Mouse (Mus musculus) T-cell, adult 2 months (primary cell): Measurements from ENCODE around the gene Flad1.

Experiments used
- DNase-seq: peaks from one replicate; pipeline ENCODE4 v3.0.0; 2022; ENCODE audit warnings: low spot score

Flad1 gene

DNA sequence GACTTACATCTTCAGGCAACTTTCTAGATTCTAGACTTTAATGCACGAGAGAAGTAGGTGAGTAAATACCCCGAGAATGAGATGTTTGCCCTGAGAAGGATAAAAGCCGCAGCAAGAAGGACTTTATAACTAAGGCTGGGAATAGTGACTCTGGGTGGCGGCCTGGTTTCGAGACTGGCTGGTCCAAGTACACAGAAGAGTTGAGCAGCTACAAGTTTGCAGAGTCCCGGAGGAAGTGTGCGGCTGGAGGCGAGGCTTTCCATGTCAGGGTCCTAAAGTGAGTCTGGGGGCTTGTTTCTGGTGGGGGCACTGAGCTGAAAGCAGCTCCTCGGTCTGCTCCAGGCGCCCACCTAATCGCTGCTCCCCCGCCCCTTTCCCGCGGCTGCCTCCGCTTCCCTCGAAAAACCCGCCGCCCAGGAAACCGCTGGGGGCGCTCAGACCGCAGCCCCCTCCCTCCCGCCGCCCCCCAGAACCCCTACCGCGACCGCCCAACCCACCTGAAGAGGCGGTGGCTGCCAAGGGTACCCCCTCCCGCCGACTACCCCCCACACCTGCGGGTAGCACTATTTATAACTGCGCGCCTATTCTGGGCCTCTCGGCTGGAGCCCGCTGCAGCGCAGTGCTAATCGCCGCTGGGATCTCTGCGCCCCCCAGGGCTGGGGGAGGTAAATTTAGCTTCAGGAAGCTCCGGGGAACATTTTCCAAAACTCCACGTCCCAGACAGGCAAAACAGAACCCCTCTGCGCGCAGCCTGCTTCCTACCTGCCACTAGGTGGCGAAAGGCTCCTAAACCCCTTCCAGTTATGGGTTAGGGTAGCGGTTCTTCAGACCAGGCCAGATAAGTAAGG is 15.6 kb downstream of the Flad1 start:
- peak; percentile 48 for DNase-seq

DNA sequence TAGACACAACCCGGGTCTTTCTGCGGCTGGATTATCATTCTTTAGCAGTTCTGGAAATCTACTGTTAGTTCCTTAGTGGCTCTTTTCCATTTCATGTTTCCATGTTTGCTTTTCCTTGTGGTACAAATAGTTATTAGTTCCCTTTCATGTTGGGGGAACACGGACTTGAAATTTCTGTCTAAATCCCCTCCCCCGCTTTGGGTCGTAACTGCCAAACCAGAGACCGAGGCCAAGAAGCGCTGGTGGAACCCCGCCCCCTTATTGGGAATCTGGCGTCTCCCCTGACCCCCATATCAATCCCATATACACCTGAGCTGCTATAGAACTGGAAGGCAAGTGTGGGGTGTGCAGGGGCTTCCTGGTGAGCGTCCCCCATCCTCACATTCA is 16.3 kb downstream of the Flad1 start:
- no peak for DNase-seq

DNA sequence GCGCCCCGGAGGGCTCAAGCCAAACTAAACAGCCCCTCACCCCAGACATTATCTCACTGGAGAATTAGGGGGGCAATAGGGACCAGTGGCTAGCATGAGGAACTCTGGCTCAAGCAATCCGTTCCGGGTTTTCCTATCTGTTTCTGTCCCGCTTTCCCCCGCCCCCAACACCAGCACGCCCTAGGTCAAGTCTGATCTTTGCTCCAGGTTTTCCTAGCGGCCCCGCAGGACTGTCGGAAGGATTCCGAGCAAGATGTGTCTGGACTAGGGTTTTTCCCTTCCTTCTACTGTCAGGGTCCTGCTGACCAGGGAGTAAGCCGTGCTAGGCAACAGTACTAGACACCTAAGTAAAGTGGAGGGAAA is 16.8 kb downstream of the Flad1 start:
- no peak for DNase-seq

DNA sequence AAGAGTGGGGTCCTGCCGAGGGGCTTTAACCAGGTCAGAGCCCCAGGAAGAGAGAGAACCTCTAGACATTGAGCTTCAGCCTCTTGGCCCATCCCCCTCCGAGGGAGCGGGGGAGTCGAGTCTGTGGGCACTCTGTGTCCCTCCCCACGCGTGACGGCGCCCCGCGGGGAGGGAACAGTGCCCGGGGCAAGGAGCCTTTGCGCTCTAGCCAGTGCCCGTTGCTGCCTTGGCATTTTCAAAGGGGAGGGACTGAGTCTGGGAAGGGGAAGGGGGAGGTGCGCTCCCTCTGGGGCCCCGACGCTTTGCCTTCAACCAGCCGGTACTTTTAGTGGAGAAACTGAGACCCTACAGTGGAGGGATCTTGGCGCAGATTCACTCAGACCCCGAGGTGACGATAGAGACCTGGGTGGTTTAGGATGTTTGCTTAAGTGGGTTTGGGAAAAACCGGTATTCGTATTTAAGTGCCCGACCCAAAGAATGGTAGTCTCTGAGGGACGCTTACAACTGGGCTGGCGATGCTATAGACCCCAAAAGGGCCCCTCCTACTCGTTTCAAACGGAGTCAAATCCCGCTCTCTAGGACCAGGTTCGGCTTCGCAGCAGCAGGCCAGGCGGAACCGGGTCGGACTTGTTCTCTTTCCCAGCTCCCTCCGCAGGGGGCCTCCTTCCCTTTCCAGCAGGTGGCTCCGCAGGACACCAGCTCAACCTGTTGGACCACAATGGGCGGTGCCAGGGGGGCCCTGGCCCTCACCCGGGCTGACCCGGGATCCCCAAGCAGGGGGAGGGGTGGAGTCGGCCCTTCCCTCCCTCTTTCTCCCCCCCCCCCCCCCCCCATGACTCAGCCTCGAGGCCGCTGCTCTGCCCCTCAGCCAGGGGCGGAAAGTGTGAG is 17.4 kb downstream of the Flad1 start, which contains the start of gene Zbtb7b:
TSS of gene Zbtb7b (minus strand) at position 771 of the 888 bp plus-strand sequence.
- DNase-seq = peak; percentile 45

DNA sequence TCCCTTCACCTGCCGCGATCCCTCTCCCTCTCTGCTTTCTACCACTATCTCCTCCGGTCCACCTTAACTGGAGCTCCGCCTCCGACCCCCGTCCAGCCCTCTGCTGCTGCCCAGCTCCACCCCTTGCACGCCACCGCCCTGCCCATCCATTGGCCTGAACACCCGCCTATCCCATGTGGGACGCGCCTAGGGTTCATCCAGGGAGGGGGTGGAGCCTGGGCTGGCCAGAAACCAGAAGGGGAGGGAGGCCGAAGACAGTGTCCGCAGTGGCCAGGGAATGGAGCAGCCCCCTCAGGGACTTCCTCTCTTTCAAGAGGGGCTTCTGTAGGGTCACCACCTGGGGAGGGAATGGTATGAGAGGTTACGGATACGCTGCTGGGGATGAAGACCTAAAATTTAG is 18.1 kb downstream of the Flad1 start:
- peak; percentile 86 for DNase-seq

DNA sequence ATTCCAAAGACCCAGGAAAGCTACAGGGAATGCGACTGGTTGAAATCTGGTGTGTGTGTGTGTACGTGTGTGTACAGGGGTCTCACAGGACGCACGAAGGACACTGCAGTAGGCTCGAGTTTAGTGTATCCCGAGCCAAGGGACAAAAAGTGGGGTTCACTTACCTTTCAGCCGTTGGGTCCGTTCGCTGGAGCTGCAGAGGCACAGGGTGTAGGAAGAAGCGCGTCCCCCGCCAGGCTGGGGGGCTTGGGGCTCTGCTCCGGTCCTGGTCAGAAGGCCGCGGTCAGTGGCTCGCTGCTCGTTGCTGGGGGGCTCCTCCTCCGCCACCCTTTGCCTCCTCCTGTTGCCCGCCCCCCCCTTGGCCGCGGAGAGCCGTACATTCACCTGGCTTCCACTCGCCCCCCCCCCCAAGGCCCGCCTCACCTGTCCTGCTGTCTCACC is 18.8 kb downstream of the Flad1 start:
- DNase-seq = no peak

DNA sequence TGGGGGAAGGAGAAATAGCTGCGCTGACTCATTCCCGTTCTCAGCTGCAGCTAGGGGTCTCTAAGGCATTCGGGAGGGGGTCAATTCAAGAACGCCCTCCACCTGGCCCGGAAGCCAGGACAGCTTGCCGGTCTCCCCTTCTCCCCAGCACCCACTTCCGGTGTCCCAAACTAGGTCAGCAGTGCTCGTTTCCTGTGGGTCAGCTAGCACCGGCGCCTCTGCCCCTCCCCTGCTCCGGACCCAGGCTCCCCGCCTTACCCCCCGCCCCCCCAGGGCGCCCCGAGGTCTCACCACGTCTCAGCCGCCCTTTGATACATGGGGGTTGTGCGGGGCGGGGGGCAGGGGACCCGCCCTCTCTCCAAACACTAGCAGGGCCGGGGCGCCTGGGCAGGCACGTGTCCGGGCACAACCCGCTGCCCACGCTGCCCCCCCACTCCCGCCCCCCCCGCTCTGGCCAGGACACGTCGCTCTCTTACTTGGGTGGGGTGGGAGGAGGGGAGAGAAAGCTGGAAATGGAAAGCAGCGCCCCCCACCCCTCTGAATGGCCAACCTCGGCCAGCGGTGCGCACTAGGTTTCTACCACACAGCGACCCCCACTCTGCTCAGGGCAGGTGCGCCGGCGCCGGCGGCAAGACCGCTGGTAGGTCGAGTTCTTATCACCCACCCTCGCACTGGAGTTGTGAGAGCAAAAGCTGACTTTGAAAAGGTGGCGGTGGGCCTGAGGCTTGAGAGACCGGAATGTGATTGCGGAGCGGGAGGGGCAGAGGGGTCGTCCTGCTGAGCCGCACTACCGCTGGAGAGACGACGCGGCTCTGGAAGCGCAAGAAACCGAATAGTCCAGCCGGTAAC is 19.8 kb downstream of the Flad1 start:
- no peak for DNase-seq

DNA sequence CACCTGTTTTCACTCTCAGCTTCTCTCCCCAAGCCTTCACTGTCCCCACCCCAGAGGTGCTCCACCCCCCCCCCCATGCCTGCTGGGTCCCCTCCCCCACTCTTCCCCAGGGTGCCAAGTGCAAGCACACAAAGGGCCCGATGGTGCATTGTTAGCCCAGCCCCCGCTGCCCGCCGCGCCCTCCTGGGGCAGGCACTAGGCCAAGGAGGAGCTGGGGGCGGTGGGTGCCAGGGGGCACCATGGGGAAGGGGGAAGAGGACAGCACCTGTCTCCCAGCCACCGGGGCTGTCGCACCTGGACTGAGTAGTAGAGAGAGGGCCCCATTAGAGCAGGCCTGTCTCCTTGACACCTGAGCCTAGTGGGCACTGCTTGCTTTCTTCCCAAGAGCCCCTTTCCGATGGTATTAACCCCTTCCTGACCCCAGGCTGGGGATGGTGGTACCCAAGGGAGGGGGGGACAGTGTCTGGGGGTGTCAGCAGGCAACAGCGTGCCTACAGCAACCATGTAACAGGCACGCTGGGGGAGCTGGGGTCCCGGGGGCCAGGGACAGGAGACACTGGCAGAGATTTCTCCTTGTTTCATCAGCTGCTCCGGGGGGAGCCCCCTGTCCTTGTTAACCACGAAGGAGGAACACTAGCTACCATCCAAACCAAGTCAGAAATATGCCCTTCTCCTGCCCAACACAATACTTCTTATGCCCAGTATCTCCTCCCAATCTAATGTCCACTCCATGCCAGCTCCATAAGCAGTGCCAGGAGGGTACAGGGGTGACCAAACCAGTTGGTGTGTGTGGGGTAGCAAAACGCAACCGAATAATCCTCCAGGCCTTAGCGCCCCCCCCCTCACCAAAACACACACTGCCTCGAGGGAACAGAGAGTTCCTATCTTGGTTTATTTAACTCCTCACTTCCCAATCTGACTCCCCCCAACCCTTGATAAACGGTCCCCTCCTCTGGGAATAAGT is 20.7 kb downstream of the Flad1 start:
- no peak for DNase-seq

DNA sequence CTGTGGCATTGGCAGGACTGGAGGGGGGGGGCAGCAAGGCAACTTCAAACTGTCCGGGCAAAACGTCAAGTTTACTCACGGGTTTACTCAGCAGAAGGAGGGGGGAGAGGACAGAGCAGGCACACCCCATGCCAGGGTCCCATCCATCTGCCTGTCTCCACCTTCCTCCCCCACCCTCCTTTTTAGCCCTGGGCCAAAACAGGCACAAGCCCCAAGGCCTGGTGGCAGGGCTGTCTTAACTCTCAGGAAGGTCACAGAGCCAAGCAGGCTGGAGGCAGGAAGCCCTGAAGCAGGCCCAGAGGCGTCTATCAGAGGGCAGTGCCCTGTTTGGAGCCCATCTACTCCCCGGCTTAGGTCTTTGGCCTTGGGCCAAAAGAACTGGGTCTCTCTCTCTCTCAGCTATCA is 21.6 kb downstream of the Flad1 start:
- no peak for DNase-seq

DNA sequence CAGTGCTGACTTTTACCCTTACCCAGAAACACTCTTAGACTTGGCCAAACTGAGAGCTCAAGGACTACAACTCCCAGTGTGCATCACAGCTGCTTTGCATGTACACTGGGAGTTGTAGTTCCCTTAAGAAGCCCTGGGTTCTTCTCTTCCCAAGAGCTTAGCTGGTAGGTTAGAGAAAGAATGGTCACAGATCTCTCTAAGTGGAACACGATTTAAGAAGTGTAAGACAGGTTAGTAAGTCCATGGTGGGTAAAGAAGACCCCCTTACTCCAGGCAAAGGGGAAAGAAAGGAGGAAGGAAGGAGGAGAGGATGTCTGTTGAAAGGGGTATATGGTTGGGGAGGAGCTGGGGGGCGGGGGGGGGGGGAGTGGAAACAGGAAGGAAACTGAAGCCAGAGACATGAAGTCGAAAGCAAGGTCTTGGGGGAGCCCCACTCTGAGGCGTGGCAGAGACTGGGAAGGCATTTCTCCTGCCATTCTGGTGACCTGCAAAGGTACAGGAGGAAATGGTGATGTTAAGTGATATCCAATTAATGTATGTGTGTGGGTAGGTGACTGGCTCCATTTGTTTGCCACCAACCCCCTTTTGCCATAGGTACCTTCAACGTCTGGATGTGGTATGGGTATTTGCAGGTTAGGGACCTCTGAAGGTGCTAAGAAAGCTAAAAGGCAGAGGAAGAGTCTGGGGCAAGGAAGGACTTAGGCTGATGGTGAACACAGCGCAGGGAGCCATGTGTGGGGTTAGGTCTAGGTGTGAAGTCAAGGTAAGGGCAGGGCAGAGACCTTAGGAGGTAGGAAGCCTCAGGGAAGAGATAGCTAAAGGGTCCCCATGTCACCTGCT is 22.5 kb downstream of the Flad1 start:
- DNase-seq = peak; percentile 60

DNA sequence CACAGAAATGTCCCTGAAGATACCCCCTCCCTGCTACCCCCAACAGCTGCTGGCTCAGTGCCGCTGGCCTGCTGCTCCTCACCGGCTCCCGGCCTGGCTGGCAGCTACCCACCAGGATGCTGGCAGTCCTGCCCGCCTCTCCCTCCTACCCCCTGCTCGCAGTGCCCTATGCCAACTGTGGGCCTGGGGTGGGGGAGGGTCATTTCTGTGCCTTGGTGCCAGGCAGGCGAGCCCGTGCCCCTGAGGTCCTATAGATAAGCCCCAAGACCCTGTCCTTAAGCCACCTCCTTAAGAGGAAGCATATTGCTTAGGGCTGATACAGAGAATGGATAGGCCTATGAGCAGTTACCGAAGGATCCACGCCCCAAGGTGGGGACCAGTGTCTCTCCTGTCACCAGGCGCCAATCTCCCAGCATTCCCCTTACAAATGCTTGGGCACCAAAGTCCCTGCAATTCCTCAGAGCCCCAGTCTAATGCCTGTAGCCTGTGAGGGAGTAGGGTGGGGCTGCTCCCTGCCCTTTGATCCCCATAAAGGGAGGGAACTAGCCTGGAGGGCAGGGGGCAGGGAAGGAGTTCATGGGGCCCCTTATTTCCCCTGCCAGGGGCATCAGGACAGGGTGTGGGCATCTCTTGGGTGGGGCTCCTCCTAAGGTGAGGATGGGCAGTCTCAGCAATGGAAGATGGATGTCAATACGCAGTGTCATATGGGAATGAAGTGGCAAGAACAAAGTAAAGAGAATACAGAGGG is 23.4 kb downstream of the Flad1 start:
- DNase-seq = no peak

DNA sequence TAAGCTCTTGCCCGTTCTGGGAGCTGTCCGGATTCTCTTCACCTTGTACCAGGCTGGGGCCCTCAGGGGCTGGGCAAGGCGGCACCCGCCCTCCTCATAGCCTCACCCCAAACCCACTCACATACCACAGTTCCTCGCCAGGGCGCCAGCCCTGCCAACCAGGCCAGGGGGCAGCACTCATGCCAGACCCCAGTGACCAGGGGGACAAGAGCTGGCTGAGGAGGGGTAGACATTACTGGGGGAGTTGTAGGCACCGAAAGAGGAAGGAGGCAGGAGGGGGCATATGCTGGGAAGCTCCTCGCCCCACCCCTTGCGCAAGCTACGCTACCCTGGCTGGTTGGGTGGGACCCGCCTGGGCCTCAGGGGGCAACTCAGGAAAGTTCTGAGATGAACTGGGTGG is 24.0 kb downstream of the Flad1 start:
- no peak for DNase-seq

DNA sequence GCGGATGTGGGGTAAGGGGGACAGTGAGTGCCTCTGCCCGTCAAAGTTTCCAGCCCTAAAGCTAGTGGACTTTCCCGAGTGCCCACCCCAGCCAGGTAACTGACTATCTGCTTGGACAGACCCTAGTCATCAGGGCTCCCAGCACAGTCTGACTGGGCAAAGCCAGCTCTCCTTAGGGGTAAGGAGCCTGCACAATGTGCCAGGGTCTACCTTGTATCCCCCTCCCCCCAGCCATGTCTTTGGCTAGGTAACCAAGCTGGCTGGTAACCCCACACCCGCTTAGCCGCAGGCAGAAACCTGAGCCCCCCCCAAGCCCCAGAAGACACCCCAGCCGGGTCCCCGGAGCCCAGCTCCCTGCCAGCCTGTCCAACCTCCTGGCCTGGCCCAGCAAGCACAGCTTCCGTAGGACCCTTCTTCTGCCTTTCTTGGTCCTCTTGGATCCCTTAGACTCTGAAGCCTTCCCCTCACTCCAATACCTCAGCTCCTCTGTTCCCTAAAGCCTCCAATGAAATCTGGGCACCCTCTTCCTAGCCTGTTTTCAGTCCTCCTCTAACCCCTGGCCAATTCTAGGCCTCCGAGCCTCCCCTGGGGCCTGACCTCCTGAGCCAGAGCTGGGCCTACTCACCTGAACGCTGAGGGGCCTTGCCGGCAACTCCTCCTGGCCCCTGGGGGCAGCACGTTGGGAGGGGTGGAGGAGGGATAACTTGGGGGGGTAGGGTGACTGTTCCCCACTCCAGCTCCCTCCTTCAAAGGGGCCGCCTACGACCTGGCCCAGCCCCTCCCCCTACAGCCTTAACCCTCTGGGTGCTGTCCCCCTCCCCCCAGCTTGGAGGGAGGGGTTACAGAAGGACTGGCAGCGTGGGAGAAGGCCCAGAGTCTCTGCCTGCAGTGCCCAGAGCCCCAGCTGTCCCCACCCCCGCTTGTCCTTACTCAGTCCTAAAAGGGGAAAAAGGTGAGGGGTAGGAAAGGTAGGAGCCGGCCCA is 24.9 kb downstream of the Flad1 start:
- no peak for DNase-seq

DNA sequence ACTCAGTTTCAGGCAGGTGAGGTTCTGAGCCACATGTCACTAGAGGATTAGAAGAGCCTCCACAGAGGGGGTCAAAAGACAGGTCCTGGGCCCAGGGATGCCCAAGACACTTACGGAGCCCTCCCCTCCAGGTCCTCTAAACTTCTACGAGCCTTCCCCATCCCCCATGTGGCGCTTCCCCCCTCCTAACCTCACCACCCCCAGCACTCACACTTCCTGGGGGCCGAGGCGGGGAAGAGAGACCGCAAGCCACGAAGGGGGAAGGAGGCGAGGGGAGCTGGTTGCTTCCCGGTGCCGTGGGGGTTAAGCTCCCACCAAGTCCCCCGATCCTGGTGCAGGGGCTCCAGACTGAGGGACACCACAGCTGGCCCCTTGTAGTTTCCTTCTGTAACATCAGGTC is 26.2 kb downstream of the Flad1 start:
- no peak for DNase-seq

DNA sequence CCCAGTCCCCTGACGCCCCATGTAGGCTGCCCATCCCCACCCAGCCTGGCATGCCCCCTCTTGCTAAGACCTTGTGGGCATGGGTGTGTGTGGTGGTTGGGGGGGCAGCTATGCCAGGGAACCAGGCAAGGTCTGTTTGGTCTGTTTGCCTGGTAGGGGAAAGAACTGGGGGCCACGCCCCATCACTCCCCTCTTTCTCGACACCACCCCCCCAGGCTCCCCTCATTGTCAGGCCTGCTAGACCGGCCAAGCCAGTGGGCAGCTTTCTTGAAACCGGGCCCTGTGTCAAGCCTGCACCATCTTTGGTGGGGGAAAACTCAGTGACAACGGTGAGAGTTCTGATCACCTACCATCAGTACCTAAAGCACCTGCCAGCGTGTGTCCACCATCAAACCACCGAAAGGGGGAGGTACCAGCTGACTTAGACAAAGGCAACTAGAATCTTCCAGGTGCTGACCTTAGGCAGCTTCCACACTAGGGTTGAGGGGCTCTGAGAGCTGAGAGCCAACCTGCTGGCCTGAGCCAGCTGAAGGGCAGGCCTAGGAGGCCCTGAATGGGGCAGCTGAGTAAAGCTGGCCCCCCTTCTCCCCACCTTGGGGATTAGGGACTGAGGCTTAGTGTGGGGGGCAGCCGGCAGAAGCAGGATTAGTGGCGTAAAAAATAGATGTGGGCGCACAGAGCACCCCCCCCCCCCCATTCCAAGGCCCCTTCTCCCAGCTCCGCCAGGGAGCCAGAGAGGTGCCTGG is 27.2 kb downstream of the Flad1 start:
- no peak for DNase-seq

DNA sequence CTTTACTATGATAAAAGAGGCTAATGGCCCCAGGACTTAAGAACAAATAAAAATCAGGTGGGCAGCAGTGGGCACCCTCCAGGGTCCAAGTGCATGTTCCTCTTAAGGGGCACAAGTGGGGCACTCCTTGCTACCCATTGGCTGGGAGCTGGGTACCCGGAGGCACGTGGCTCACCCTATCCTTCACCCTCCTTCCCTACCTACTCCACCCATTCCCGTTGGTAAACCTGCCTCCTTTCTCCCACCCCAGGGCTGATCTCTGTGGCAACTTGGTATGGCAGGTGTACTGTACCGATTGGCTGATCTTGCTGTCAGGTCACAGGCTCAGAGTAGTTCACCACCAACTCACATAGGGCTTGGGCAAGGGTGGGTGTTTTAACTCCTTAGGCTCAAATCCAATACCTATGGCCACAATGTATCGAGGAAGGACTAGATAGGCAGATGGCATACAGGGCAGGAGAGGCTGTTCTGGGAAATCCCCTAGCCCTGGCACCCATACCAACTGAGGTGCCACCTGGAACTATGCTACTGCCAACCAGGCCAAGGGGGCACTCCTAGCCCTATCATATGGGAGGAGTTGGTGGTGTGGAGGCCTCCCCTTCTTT is 27.9 kb downstream of the Flad1 start:
- DNase-seq = no peak

DNA sequence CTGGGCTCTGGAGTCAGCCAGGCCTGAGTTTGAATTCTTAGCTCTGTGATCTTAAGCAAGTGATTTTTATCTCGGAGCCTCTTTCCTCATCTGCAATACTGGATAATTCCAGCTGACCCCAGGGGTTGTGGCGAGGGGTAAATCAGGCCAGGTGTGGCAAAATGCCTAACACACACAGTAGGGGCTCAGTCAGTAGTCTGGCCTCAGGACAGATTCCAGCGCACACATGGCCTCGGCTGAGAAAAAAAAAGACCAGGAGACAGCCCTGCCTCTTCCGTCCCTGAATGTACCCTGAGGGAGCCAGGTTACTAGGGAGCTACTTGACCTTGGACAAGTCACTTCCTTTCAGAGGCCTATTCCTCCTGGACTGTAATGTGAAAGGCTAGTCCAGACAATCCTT is 28.7 kb downstream of the Flad1 start:
- DNase-seq = no peak
